Mouse (Mus musculus) thymus, adult 2 months (tissue): ENCODE data around the gene Znhit3.

Experiments
- CTCF ChIP-seq: fragments of 200-500 bp; IDR thresholded peaks from 2 replicates; pipeline ENCODE4 v1.5.1; 2012; ENCODE audit warnings: mild to moderate bottlenecking, control low read depth, low read length, moderate library complexity, borderline replicate concordance; ENCODE audit not compliant: control insufficient read depth, poor library complexity, insufficient read depth; ENCODE audit errors: extremely low read depth
- POLR2A ChIP-seq: fragments of 200-500 bp; IDR thresholded peaks from 2 replicates; pipeline ENCODE4 v1.6.1; 2012; ENCODE audit warnings: mild to moderate bottlenecking, low read length, control low read depth, moderate library complexity; ENCODE audit not compliant: control insufficient read depth, poor library complexity, insufficient read depth; ENCODE audit errors: extremely low read depth

DNA sequence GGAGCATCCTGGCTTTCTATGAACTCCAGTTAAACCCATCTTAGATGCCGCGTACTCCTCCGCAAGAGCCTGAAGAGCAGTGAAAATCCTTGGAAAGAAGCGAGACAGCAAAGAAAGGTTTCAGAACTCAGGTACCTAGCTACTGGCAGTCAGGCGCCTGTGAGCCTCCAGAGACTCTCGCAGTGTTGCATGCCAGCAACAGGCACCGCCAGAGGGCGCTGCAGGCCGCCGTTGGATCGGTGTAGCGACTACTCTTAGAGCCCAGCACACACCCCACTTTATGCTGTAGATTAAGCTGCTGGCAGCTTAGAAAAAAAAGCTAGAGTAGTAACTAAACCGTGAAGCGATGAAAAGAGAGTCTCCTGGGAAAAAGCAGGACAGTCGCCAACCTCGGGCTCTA, 2.3 kb upstream of the Znhit3 start:
- TF ChIP-seq POLR2A (no peak), CTCF (peak; percentile 92)
